Mouse (Mus musculus): ENCODE measurements around the gene Cks1brt. TPM values are rescaled to one million over a fixed set of nuclear protein-coding genes. Genes with fewer than 3 reads are reported as not detected.
"Not testable (repeated sequence)": the region's sequence is repeated elsewhere in the genome, so short reads cannot be mapped to it uniquely, and the experiment has no call there.

Cks1brt gene
- polyA plus RNA-seq, 1 experiment from 2014 or later, result not detected

- ATAC-seq (ENCODE audit: low read depth); H3K4me3 ChIP-seq (ENCODE audit: low read depth, low read length): not testable (repeated sequence)
These were observed 16.0 kb upstream of the Cks1brt start for GRCm38 (mm10) chr8:85135690-85136089.

GRCm38 (mm10) chr8:85142516-85142915 is 9.2 kb upstream of the Cks1brt start:
- Histone ChIP-seq H3K9ac (replicated peaks; ENCODE audit: low read depth, low read length) (no peak overlapping the region), H3K4me1 (ENCODE audit: control insufficient read depth, insufficient read depth, low read length) (no peaks in the 10 kb centered on the region), H3K4me3 (ENCODE audit: low read depth, low read length) (no peak overlapping the region), H3K36me3 (ENCODE audit: control insufficient read depth, insufficient read depth, low read length) (no peaks in the 10 kb centered on the region), H3K4me2 (ENCODE audit: low read depth, low read length) (no peak overlapping the region), H3K27me3 (ENCODE audit: control insufficient read depth, insufficient read depth, low read length) (no peaks in the 10 kb centered on the region), H3K9me3 (ENCODE audit: control insufficient read depth, low read length) (no peaks in the 10 kb centered on the region), H3K27ac (ENCODE audit: low read depth, low read length) (no peak overlapping the region)
- WGBS, result 98% methylated on average over 4 of the region's 4 CpGs
- no peak for ATAC-seq (ENCODE audit: low read depth)

More at GRCm38 (mm10) chr8:85135690-85136089, 16.0 kb upstream of the Cks1brt start:
- H3K27ac ChIP-seq (ENCODE audit: low read depth, low read length); H3K4me1 ChIP-seq (ENCODE audit: control insufficient read depth, insufficient read depth, low read length); H3K27me3 ChIP-seq (ENCODE audit: control insufficient read depth, insufficient read depth, low read length); H3K9ac ChIP-seq (replicated peaks; ENCODE audit: low read depth, low read length); H3K36me3 ChIP-seq (ENCODE audit: control insufficient read depth, insufficient read depth, low read length); H3K9me3 ChIP-seq (ENCODE audit: control insufficient read depth, low read length); H3K4me2 ChIP-seq (ENCODE audit: low read depth, low read length): not testable (repeated sequence)
- 93% methylated on average over 2 of the region's 2 CpGs for WGBS

GRCm38 (mm10) chr8:85171291-85171690 is 19.6 kb downstream of the Cks1brt start:
- no peak for ATAC-seq (ENCODE audit: low read depth)
- no peak overlapping the region for H3K27ac ChIP-seq (ENCODE audit: low read depth, low read length)
- no peak overlapping the region for H3K4me3 ChIP-seq (ENCODE audit: low read depth, low read length)
- H3K27me3 ChIP-seq (ENCODE audit: control insufficient read depth, insufficient read depth, low read length), result no peaks in the 10 kb centered on the region
- no peak overlapping the region for H3K9ac ChIP-seq (replicated peaks; ENCODE audit: low read depth, low read length)
- H3K4me1 ChIP-seq (ENCODE audit: control insufficient read depth, insufficient read depth, low read length), result no peaks in the 10 kb centered on the region
- H3K4me2 ChIP-seq (ENCODE audit: low read depth, low read length), result no peak overlapping the region
- H3K36me3 ChIP-seq (ENCODE audit: control insufficient read depth, insufficient read depth, low read length), result no peaks in the 10 kb centered on the region
- WGBS, result 30% methylated on average over 14 of the region's 14 CpGs
- no peaks in the 10 kb centered on the region for H3K9me3 ChIP-seq (ENCODE audit: control insufficient read depth, low read length)

GRCm38 (mm10) chr8:85175892-85176291 is 24.2 kb downstream of the Cks1brt start:
- H3K9me3 ChIP-seq (ENCODE audit: control insufficient read depth, low read length), result no peaks in the 10 kb centered on the region
- no peak overlapping the region for H3K4me3 ChIP-seq (ENCODE audit: low read depth, low read length)
- H3K27me3 ChIP-seq (ENCODE audit: control insufficient read depth, insufficient read depth, low read length), result no peaks in the 10 kb centered on the region
- ATAC-seq (ENCODE audit: low read depth), result no peak
- H3K36me3 ChIP-seq (ENCODE audit: control insufficient read depth, insufficient read depth, low read length), result no peaks in the 10 kb centered on the region
- no peak overlapping the region for H3K27ac ChIP-seq (ENCODE audit: low read depth, low read length)
- H3K4me1 ChIP-seq (ENCODE audit: control insufficient read depth, insufficient read depth, low read length), result no peaks in the 10 kb centered on the region
- H3K9ac ChIP-seq (replicated peaks; ENCODE audit: low read depth, low read length), result no peak overlapping the region
- H3K4me2 ChIP-seq (ENCODE audit: low read depth, low read length), result no peak overlapping the region
- WGBS, result 46% methylated on average over 7 of the region's 7 CpGs

GRCm38 (mm10) chr8:85192346-85192745 is 40.6 kb downstream of the Cks1brt start:
- WGBS, result 85% methylated on average over 1 of the region's 1 CpGs
- Histone ChIP-seq H3K9ac (replicated peaks; ENCODE audit: low read depth, low read length) (no peak overlapping the region), H3K4me1 (ENCODE audit: control insufficient read depth, insufficient read depth, low read length) (no peaks in the 10 kb centered on the region), H3K27me3 (ENCODE audit: control insufficient read depth, insufficient read depth, low read length) (no peaks in the 10 kb centered on the region), H3K4me3 (ENCODE audit: low read depth, low read length) (no peak overlapping the region), H3K36me3 (ENCODE audit: control insufficient read depth, insufficient read depth, low read length) (no peaks in the 10 kb centered on the region), H3K27ac (ENCODE audit: low read depth, low read length) (no peak overlapping the region), H3K4me2 (ENCODE audit: low read depth, low read length) (no peak overlapping the region), H3K9me3 (ENCODE audit: control insufficient read depth, low read length) (no peaks in the 10 kb centered on the region; the same call in 1 of the 2 replicates)
- no peak for ATAC-seq (ENCODE audit: low read depth)

- Histone ChIP-seq H3K36me3 (ENCODE audit: control insufficient read depth, insufficient read depth, low read length) (no peaks in the 10 kb centered on the region), H3K4me2 (ENCODE audit: low read depth, low read length) (no peak overlapping the region), H3K4me3 (ENCODE audit: low read depth, low read length) (no peak overlapping the region), H3K9me3 (ENCODE audit: control insufficient read depth, low read length) (no peaks in the 10 kb centered on the region), H3K9ac (replicated peaks; ENCODE audit: low read depth, low read length) (no peak overlapping the region), H3K27me3 (ENCODE audit: control insufficient read depth, insufficient read depth, low read length) (no peaks in the 10 kb centered on the region), H3K27ac (ENCODE audit: low read depth, low read length) (no peak overlapping the region), H3K4me1 (ENCODE audit: control insufficient read depth, insufficient read depth, low read length) (no peaks in the 10 kb centered on the region)
- 79% methylated on average over 4 of the region's 4 CpGs for WGBS
- ATAC-seq (ENCODE audit: low read depth), result no peak
These were observed 68.5 kb downstream of the Cks1brt start for GRCm38 (mm10) chr8:85220220-85220619.

- WGBS, result 63% methylated on average over 6 of the region's 6 CpGs
- no peak for ATAC-seq (ENCODE audit: low read depth)
These were observed 69.3 kb downstream of the Cks1brt start for GRCm38 (mm10) chr8:85220992-85221391.

More at GRCm38 (mm10) chr8:85220992-85221391, 69.3 kb downstream of the Cks1brt start:
- Histone ChIP-seq H3K36me3 (ENCODE audit: control insufficient read depth, insufficient read depth, low read length) (no peaks in the 10 kb centered on the region), H3K27me3 (ENCODE audit: control insufficient read depth, insufficient read depth, low read length) (no peaks in the 10 kb centered on the region), H3K4me2 (ENCODE audit: low read depth, low read length) (no peak overlapping the region), H3K4me1 (ENCODE audit: control insufficient read depth, insufficient read depth, low read length) (no peaks in the 10 kb centered on the region), H3K9me3 (ENCODE audit: control insufficient read depth, low read length) (no peaks in the 10 kb centered on the region), H3K4me3 (ENCODE audit: low read depth, low read length) (no peak overlapping the region), H3K27ac (ENCODE audit: low read depth, low read length) (no peak overlapping the region), H3K9ac (replicated peaks; ENCODE audit: low read depth, low read length) (no peak overlapping the region)

Small RNA genes lying within 50 kb of the gene (microRNA-seq; reads per million reads assigned to microRNA genes)
- gene Gm23388, result not detected

Other genes with a start within 250 kb of the Cks1brt start
- gene Klf1, start 250.0 kb upstream of the Cks1brt start, polyA plus RNA-seq (2014; fragmentation: Nextera tagmentation; extraction: Ambion mirVana), result 0.44 and 0.80 TPM in 2 replicates
- 5.0 and 5.3 TPM in 2 replicates for gene Dnase2a, start 243.4 kb upstream of the Cks1brt start, polyA plus RNA-seq (2014; fragmentation: Nextera tagmentation; extraction: Ambion mirVana)
- 75.6 and 79.8 TPM in 2 replicates for gene Mast1, start 214.6 kb upstream of the Cks1brt start, polyA plus RNA-seq (2014; fragmentation: Nextera tagmentation; extraction: Ambion mirVana)
- gene Rtbdn, start 204.9 kb upstream of the Cks1brt start, polyA plus RNA-seq (2014; fragmentation: Nextera tagmentation; extraction: Ambion mirVana), result 1.3 and 3.5 TPM in 2 replicates
- gene Gm49661, start 182.5 kb upstream of the Cks1brt start, polyA plus RNA-seq (2014; fragmentation: Nextera tagmentation; extraction: Ambion mirVana), result not detected in 2 replicates
- gene Prdx2, start 182.3 kb upstream of the Cks1brt start, polyA plus RNA-seq (2014; fragmentation: Nextera tagmentation; extraction: Ambion mirVana), result 1,214 and 1,252 TPM in 2 replicates
- gene Rnaseh2a, start 182.2 kb upstream of the Cks1brt start, polyA plus RNA-seq (2014; fragmentation: Nextera tagmentation; extraction: Ambion mirVana), result 45.7 and 48.0 TPM in 2 replicates
- 5.4 and 8.4 TPM in 2 replicates for gene Junb, start 173.2 kb upstream of the Cks1brt start, polyA plus RNA-seq (2014; fragmentation: Nextera tagmentation; extraction: Ambion mirVana)
- gene Hook2, start 161.3 kb upstream of the Cks1brt start, polyA plus RNA-seq (2014; fragmentation: Nextera tagmentation; extraction: Ambion mirVana), result 25.5 and 31.2 TPM in 2 replicates
- gene Best2, start 137.4 kb upstream of the Cks1brt start, polyA plus RNA-seq (2014; fragmentation: Nextera tagmentation; extraction: Ambion mirVana), result 0.12 TPM in 1 of 2 replicates, not detected in the other
- 119 and 128 TPM in 2 replicates for gene Asna1, start 126.6 kb upstream of the Cks1brt start, polyA plus RNA-seq (2014; fragmentation: Nextera tagmentation; extraction: Ambion mirVana)
- gene Trir, start 125.1 kb upstream of the Cks1brt start, polyA plus RNA-seq (2014; fragmentation: Nextera tagmentation; extraction: Ambion mirVana), result 153 and 161 TPM in 2 replicates
- gene Tnpo2, start 115.0 kb upstream of the Cks1brt start, polyA plus RNA-seq (2014; fragmentation: Nextera tagmentation; extraction: Ambion mirVana), result 30.8 and 45.8 TPM in 2 replicates
- gene Fbxw9, start 91.9 kb upstream of the Cks1brt start, polyA plus RNA-seq (2014; fragmentation: Nextera tagmentation; extraction: Ambion mirVana), result 57.0 and 66.3 TPM in 2 replicates
- 1.4 TPM in 1 of 2 replicates, not detected in the other for gene Gm5741, start 83.9 kb upstream of the Cks1brt start, polyA plus RNA-seq (2014; fragmentation: Nextera tagmentation; extraction: Ambion mirVana)
- 115 and 123 TPM in 2 replicates for gene Dhps, start 80.2 kb upstream of the Cks1brt start, polyA plus RNA-seq (2014; fragmentation: Nextera tagmentation; extraction: Ambion mirVana)
- 120 and 134 TPM in 2 replicates for gene Wdr83os, start 71.2 kb upstream of the Cks1brt start, polyA plus RNA-seq (2014; fragmentation: Nextera tagmentation; extraction: Ambion mirVana)
- 47.2 and 47.9 TPM in 2 replicates for gene Wdr83, start 70.6 kb upstream of the Cks1brt start, polyA plus RNA-seq (2014; fragmentation: Nextera tagmentation; extraction: Ambion mirVana)
- gene Man2b1, start 68.7 kb upstream of the Cks1brt start, polyA plus RNA-seq (2014; fragmentation: Nextera tagmentation; extraction: Ambion mirVana), result 15.4 and 20.9 TPM in 2 replicates
- 2.9 and 3.5 TPM in 2 replicates for gene Zfp791, start 28.8 kb upstream of the Cks1brt start, polyA plus RNA-seq (2014; fragmentation: Nextera tagmentation; extraction: Ambion mirVana)
- not detected in 2 replicates for gene Olfr371, start 74.1 kb downstream of the Cks1brt start, polyA plus RNA-seq (2014; fragmentation: Nextera tagmentation; extraction: Ambion mirVana)
- gene Orc6, start 147.7 kb downstream of the Cks1brt start, polyA plus RNA-seq (2014; fragmentation: Nextera tagmentation; extraction: Ambion mirVana), result 76.4 and 78.8 TPM in 2 replicates
- gene Vps35, start 147.9 kb downstream of the Cks1brt start, polyA plus RNA-seq (2014; fragmentation: Nextera tagmentation; extraction: Ambion mirVana), result 183 and 196 TPM in 2 replicates
- gene Mylk3, start 234.4 kb downstream of the Cks1brt start, polyA plus RNA-seq (2014; fragmentation: Nextera tagmentation; extraction: Ambion mirVana), result 0.27 and 0.37 TPM in 2 replicates

All from neural tube, embryonic 14.5 days (tissue).